Mouse (Mus musculus): ENCODE results near the gene St6galnac3. TPM values are rescaled to one million over a fixed set of nuclear protein-coding genes. Genes with fewer than 3 reads are reported as not detected.

St6galnac3 gene
- polyA plus RNA-seq, 1 experiment from 2014 or later = 25.6 TPM

DNA sequence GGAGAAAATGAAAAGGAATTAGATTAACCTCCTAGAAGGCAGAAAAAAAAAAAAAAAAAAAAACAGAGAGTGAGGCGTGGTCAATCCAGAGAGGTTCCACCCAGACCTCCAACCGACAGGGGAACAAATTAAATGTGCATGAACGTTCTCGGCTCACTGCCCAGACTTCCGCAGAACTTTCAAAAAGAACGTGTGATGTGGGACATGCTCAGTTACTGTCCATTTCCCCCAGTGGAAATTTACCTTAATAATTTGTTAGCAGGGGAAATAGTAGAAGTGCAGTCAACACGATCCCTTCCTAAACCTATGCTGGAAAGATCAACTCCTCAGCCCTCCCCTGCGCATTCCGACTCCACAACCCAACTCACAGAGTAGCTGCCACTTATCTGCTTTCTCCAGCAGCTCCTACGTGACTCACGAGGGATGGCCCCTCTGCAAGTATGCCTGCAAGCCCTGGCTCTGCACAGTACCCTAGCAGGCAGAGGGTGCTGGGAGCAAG, 35.1 kb downstream of the St6galnac3 start:
- WGBS = 64% methylated on average over 11 of the region's 11 CpGs
- H3K4me1 ChIP-seq (ENCODE audit: control insufficient read depth, insufficient read depth, low read length) = no peaks in the 10 kb centered on the region
- no peak overlapping the region for H3K27ac ChIP-seq (ENCODE audit: low read depth, low read length)
- no peak for ATAC-seq (ENCODE audit: low read depth)
- H3K9ac ChIP-seq (replicated peaks; ENCODE audit: low read depth, low read length) = no peak overlapping the region
- no peak overlapping the region for H3K4me2 ChIP-seq (ENCODE audit: low read depth, low read length)
- H3K9me3 ChIP-seq (ENCODE audit: control insufficient read depth, low read length) = no peaks in the 10 kb centered on the region
- H3K36me3 ChIP-seq (ENCODE audit: control insufficient read depth, insufficient read depth, low read length) = no peaks in the 10 kb centered on the region
- no peak overlapping the region for H3K4me3 ChIP-seq (ENCODE audit: low read depth, low read length)
- no peaks in the 10 kb centered on the region for H3K27me3 ChIP-seq (ENCODE audit: control insufficient read depth, insufficient read depth, low read length)

DNA sequence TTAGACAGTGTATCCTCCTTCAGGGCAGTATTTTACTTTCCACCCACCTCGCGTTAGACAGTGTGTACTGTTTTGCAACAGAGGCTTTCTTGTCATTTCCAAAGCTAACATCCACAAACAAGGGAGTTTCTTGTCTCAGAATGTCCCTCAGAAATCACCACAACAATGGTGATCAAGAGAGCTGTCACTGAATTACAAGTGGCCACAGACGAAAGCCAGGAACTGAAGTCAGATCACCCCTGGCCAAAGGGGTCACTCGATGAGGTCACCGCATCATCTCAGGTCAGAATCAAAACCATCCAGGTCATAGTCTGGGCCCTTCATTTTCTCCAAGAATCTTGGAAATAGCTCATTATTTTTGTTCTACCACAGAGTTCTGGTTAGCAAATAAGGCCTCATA, 37.1 kb downstream of the St6galnac3 start:
- Histone ChIP-seq H3K27ac (ENCODE audit: low read depth, low read length) (no peak overlapping the region), H3K9ac (replicated peaks; ENCODE audit: low read depth, low read length) (no peak overlapping the region), H3K4me1 (ENCODE audit: control insufficient read depth, insufficient read depth, low read length) (no peaks in the 10 kb centered on the region), H3K9me3 (ENCODE audit: control insufficient read depth, low read length) (no peaks in the 10 kb centered on the region), H3K27me3 (ENCODE audit: control insufficient read depth, insufficient read depth, low read length) (no peaks in the 10 kb centered on the region), H3K36me3 (ENCODE audit: control insufficient read depth, insufficient read depth, low read length) (no peaks in the 10 kb centered on the region), H3K4me3 (ENCODE audit: low read depth, low read length) (no peak overlapping the region), H3K4me2 (ENCODE audit: low read depth, low read length) (no peak overlapping the region)
- 73% methylated on average over 5 of the region's 5 CpGs for WGBS
- no peak for ATAC-seq (ENCODE audit: low read depth)

DNA sequence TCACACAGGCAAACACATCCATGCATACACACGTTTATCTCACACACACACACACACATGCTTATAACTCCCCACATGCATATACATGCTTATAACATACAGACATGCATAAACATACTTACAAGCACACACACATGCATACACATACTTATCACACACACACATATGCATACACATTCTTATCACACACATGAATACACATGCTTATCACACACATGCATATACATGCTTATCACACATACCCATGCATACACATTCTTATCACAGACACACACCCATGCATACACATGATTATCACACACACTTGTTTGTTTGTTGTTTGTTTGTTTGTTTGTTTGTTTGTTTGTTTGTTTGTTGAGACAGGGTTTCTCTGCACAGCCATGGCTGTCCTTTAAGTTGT, 40.1 kb downstream of the St6galnac3 start:
- no peak for ATAC-seq (ENCODE audit: low read depth)
- Histone ChIP-seq H3K27me3 (ENCODE audit: control insufficient read depth, insufficient read depth, low read length) (no peaks in the 10 kb centered on the region), H3K4me2 (ENCODE audit: low read depth, low read length) (no peak overlapping the region), H3K4me3 (ENCODE audit: low read depth, low read length) (no peak overlapping the region), H3K36me3 (ENCODE audit: control insufficient read depth, insufficient read depth, low read length) (no peaks in the 10 kb centered on the region), H3K27ac (ENCODE audit: low read depth, low read length) (no peak overlapping the region), H3K9me3 (ENCODE audit: control insufficient read depth, low read length) (no peaks in the 10 kb centered on the region), H3K9ac (replicated peaks; ENCODE audit: low read depth, low read length) (no peak overlapping the region), H3K4me1 (ENCODE audit: control insufficient read depth, insufficient read depth, low read length) (no peaks in the 10 kb centered on the region)
- WGBS = 75% methylated on average over 1 of the region's 1 CpGs

DNA sequence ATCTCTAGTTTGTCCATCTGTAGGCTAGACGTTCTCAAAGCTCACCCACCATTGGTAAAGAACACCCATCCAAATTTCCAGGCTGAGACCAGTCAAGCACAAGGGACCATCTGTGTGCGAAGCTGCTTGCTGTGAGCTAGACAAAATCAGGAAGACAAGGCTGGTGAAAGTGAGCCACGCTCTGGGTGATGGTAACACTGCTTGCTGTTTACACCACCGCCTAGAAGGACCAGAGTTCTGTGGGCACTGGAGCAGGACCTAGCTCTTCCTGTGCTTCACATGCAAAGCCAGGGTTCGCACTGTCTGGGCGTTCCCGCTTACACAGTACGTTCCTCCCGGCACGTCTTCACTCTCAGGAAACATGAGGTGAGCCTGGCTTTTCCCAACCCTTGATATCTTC, 42.7 kb downstream of the St6galnac3 start:
- Histone ChIP-seq H3K9ac (replicated peaks; ENCODE audit: low read depth, low read length) (no peak overlapping the region), H3K27ac (ENCODE audit: low read depth, low read length) (no peak overlapping the region), H3K36me3 (ENCODE audit: control insufficient read depth, insufficient read depth, low read length) (no peaks in the 10 kb centered on the region), H3K4me2 (ENCODE audit: low read depth, low read length) (no peak overlapping the region), H3K27me3 (ENCODE audit: control insufficient read depth, insufficient read depth, low read length) (no peaks in the 10 kb centered on the region), H3K4me1 (ENCODE audit: control insufficient read depth, insufficient read depth, low read length) (no peaks in the 10 kb centered on the region), H3K9me3 (ENCODE audit: control insufficient read depth, low read length) (no peaks in the 10 kb centered on the region), H3K4me3 (ENCODE audit: low read depth, low read length) (no peak overlapping the region)
- 97% methylated on average over 10 of the region's 10 CpGs for WGBS
- ATAC-seq (ENCODE audit: low read depth) = no peak

DNA sequence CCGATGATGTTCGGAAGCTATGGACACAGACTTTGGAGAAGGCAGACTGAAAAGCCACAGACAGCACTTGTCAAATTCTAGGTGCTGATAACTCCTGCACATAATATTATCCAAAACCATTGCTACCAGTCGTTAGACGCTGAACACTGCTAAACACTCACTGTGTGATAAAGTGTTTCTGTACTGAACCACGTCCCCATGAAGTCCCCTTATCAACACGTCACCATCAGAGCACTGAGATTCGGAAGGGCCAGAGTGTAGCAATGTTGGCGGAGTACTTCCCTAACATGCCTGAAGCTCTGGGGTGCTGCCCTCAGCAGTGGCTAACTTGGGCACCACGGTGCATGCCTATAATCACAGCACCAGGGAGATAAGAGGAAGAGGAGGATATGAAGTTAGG, 43.3 kb downstream of the St6galnac3 start:
- WGBS = 93% methylated on average over 9 of the region's 9 CpGs
- Histone ChIP-seq H3K4me1 (ENCODE audit: control insufficient read depth, insufficient read depth, low read length) (no peaks in the 10 kb centered on the region), H3K36me3 (ENCODE audit: control insufficient read depth, insufficient read depth, low read length) (no peaks in the 10 kb centered on the region), H3K4me3 (ENCODE audit: low read depth, low read length) (no peak overlapping the region), H3K27me3 (ENCODE audit: control insufficient read depth, insufficient read depth, low read length) (no peaks in the 10 kb centered on the region), H3K9ac (replicated peaks; ENCODE audit: low read depth, low read length) (no peak overlapping the region), H3K9me3 (ENCODE audit: control insufficient read depth, low read length) (no peaks in the 10 kb centered on the region), H3K4me2 (ENCODE audit: low read depth, low read length) (no peak overlapping the region), H3K27ac (ENCODE audit: low read depth, low read length) (no peak overlapping the region)
- no peak for ATAC-seq (ENCODE audit: low read depth)

DNA sequence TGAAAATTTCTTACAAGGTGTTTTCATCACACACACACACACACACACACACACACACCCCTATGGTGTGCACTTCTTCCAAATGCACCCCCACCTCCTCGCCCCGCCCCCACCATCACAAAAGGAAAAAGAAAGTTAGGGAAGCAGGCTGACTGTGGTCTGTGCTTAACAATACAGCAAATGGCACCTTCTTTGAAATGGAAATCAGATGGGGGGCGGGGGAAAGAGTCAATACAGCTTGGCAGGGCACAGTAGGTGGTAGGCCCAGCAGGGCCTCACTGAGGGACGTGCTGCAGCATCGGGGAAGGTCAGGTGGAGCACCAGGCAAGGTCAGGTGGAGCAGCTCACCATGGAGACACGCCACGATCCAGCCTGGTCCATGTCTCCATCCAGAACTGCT, 49.1 kb downstream of the St6galnac3 start:
- no peak overlapping the region for H3K4me2 ChIP-seq (ENCODE audit: low read depth, low read length)
- WGBS = 6% methylated on average over 7 of the region's 7 CpGs
- no peak overlapping the region for H3K27ac ChIP-seq (ENCODE audit: low read depth, low read length)
- no peaks in the 10 kb centered on the region for H3K9me3 ChIP-seq (ENCODE audit: control insufficient read depth, low read length)
- no peaks in the 10 kb centered on the region for H3K36me3 ChIP-seq (ENCODE audit: control insufficient read depth, insufficient read depth, low read length)
- peaks cover 6% of the 10 kb centered on the region; the same call in 1 of the 2 replicates for H3K4me1 ChIP-seq (ENCODE audit: control insufficient read depth, insufficient read depth, low read length)
- no peak overlapping the region for H3K4me3 ChIP-seq (ENCODE audit: low read depth, low read length)
- ATAC-seq (ENCODE audit: low read depth) = 0 out of 2 replicates have a peak, but pooled peaks have one; percentile 39
- H3K9ac ChIP-seq (replicated peaks; ENCODE audit: low read depth, low read length) = no peak overlapping the region
- H3K27me3 ChIP-seq (ENCODE audit: control insufficient read depth, insufficient read depth, low read length) = no peaks in the 10 kb centered on the region

DNA sequence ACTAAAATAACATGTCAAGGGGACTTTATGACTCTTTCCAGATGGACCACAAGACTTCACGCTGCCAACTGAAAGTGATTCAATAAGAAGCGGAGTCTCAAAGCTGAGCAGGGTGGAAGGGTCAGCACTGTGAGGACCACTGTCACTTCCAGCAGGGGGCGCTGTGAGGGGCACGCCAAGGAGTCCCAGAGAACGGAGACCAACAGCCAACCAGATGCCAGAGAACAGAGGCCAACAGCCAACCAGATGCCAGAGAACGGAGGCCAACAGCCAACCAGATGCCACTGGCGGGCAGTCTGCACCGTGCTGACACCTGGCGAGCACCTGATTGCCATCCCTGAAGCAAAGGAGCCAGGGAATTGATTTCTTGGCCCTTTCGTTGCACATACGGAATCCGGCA, 49.9 kb downstream of the St6galnac3 start:
- WGBS = 27% methylated on average over 12 of the region's 12 CpGs
- Histone ChIP-seq H3K9ac (replicated peaks; ENCODE audit: low read depth, low read length) (no peak overlapping the region), H3K27ac (ENCODE audit: low read depth, low read length) (no peak overlapping the region), H3K27me3 (ENCODE audit: control insufficient read depth, insufficient read depth, low read length) (no peaks in the 10 kb centered on the region), H3K4me2 (ENCODE audit: low read depth, low read length) (no peak overlapping the region), H3K4me1 (ENCODE audit: control insufficient read depth, insufficient read depth, low read length) (peaks cover 6% of the 10 kb centered on the region; the same call in 1 of the 2 replicates), H3K36me3 (ENCODE audit: control insufficient read depth, insufficient read depth, low read length) (no peaks in the 10 kb centered on the region), H3K9me3 (ENCODE audit: control insufficient read depth, low read length) (no peaks in the 10 kb centered on the region), H3K4me3 (ENCODE audit: low read depth, low read length) (no peak overlapping the region)
- ATAC-seq (ENCODE audit: low read depth) = peak; percentile 29; the same call in 1 of the 2 replicates

DNA sequence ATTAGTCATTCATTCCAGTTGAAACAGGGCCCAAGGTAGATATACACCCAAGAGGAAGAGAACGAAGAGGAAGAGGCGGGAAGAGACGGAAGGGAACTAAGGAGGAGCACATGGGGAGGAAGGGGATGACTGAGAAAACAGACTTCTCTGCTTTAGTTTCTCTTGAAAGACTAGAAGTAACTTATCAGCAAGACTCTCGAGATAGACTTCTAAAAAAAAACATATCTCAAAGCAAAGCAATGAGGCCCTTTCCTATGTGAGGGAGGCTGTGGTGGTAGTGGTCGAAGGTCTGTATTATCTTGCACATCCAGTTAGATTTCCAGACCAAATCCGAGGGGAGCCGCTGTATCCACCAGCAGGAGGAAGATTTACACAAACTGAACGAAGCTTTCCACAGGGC, 50.6 kb downstream of the St6galnac3 start:
- no peaks in the 10 kb centered on the region for H3K36me3 ChIP-seq (ENCODE audit: control insufficient read depth, insufficient read depth, low read length)
- no peak overlapping the region for H3K4me2 ChIP-seq (ENCODE audit: low read depth, low read length)
- no peaks in the 10 kb centered on the region for H3K9me3 ChIP-seq (ENCODE audit: control insufficient read depth, low read length)
- 85% methylated on average over 8 of the region's 8 CpGs for WGBS
- no peak for ATAC-seq (ENCODE audit: low read depth)
- H3K27ac ChIP-seq (ENCODE audit: low read depth, low read length) = no peak overlapping the region
- no peak overlapping the region for H3K9ac ChIP-seq (replicated peaks; ENCODE audit: low read depth, low read length)
- no peaks in the 10 kb centered on the region for H3K27me3 ChIP-seq (ENCODE audit: control insufficient read depth, insufficient read depth, low read length)
- H3K4me3 ChIP-seq (ENCODE audit: low read depth, low read length) = no peak overlapping the region
- peaks cover 6% of the 10 kb centered on the region; the same call in 1 of the 2 replicates for H3K4me1 ChIP-seq (ENCODE audit: control insufficient read depth, insufficient read depth, low read length)

DNA sequence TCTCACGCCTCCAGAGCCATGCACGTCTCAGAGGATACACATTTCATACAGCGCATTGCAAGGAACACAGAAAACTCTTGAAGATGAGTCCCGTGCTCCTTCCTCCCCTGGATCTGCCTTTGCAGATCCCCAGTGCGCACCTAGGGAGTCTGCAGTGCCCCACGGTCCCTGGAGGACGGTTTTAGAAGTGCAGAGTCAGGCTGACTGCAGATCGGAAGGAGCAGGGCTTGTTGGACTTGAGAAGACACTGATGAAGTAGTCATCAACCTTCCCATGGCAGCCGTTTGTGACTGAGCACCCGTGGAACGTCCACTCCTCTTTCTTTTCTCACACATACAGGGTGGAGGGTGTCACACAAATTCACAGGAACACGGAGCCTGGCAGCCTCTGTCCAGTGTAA, 51.5 kb downstream of the St6galnac3 start:
- ATAC-seq (ENCODE audit: low read depth) = no peak
- H3K36me3 ChIP-seq (ENCODE audit: control insufficient read depth, insufficient read depth, low read length) = no peaks in the 10 kb centered on the region
- 88% methylated on average over 12 of the region's 12 CpGs for WGBS
- H3K9me3 ChIP-seq (ENCODE audit: control insufficient read depth, low read length) = no peaks in the 10 kb centered on the region
- no peak overlapping the region for H3K4me3 ChIP-seq (ENCODE audit: low read depth, low read length)
- H3K27me3 ChIP-seq (ENCODE audit: control insufficient read depth, insufficient read depth, low read length) = no peaks in the 10 kb centered on the region
- no peak overlapping the region for H3K27ac ChIP-seq (ENCODE audit: low read depth, low read length)
- H3K4me1 ChIP-seq (ENCODE audit: control insufficient read depth, insufficient read depth, low read length) = peaks cover 6% of the 10 kb centered on the region; the same call in 1 of the 2 replicates
- H3K9ac ChIP-seq (replicated peaks; ENCODE audit: low read depth, low read length) = no peak overlapping the region
- no peak overlapping the region for H3K4me2 ChIP-seq (ENCODE audit: low read depth, low read length)

Data from neural tube, embryonic 14.5 days (tissue).